Mouse (Mus musculus) embryonic fibroblast, embryonic 13.5 days (primary cell): ENCODE measurements at regions not wholly inside any gene's neighbourhood (a gene's known extent, or its start where the extent isn't known, plus 50 kb on each side); places are given as distances from the start of the nearest gene placed in this dataset.

Source experiments
- CTCF ChIP-seq: IDR thresholded peaks from 2 replicates; pipeline ENCODE4 v1.5.1; 2011; ENCODE audit warnings: mild to moderate bottlenecking, control low read depth, low read length, moderate library complexity, borderline replicate concordance; ENCODE audit not compliant: insufficient read depth
- POLR2A ChIP-seq: IDR thresholded peaks from 2 replicates; pipeline ENCODE4 v1.6.1; 2011; ENCODE audit warnings: low read depth, mild to moderate bottlenecking, control low read depth, low read length, moderate library complexity

GRCm38 (mm10) chr8:126176305-126176704 is 122.1 kb upstream of the Slc35f3 start:
- TF ChIP-seq POLR2A: no peak
- TF ChIP-seq CTCF: no peak
